Mouse (Mus musculus) embryonic fibroblast, embryonic 13.5 days (primary cell): Measurements from ENCODE around the gene Arid4b. TPM values are rescaled to one million over a fixed set of nuclear protein-coding genes. Genes with fewer than 3 reads are reported as not detected.

Experiments used
- H3K27ac ChIP-seq: 2 replicates; pipeline ENCODE4 v1.5.1; 2012; ENCODE audit warnings: low read length, control low read depth, inconsistent platforms; ENCODE audit not compliant: insufficient read depth
- H3K4me1 ChIP-seq: 2 replicates; pipeline ENCODE4 v1.6.1; 2011; ENCODE audit warnings: low read length; ENCODE audit not compliant: control insufficient read depth, insufficient read depth
- H3K4me3 ChIP-seq: 2 replicates; pipeline ENCODE4 v1.5.1; 2011; ENCODE audit warnings: mild to moderate bottlenecking, control low read depth, low read length; ENCODE audit not compliant: insufficient read depth
- CTCF ChIP-seq: IDR thresholded peaks from 2 replicates; pipeline ENCODE4 v1.5.1; 2011; ENCODE audit warnings: mild to moderate bottlenecking, control low read depth, low read length, moderate library complexity, borderline replicate concordance; ENCODE audit not compliant: insufficient read depth
- POLR2A ChIP-seq: IDR thresholded peaks from 2 replicates; pipeline ENCODE4 v1.6.1; 2011; ENCODE audit warnings: low read depth, mild to moderate bottlenecking, control low read depth, low read length, moderate library complexity
- polyA plus RNA-seq: library from polyadenylated mRNA; stranded (reverse); fragments of >200 nt; gene quantifications from 2 replicates; pipeline ENCODE4 v1.2.4, GENCODE M21; 2011; ENCODE audit warnings: low read depth; ENCODE audit not compliant: missing spikeins, insufficient read length

The Arid4b gene
- polyA plus RNA-seq, 1 experiment: 41.9 TPM

- TF ChIP-seq POLR2A: no peak
- TF ChIP-seq CTCF: no peak
- no peak overlapping the region for H3K27ac ChIP-seq
- no peaks in the 10 kb centered on the region for H3K4me1 ChIP-seq
- no peak overlapping the region for H3K4me3 ChIP-seq
Measured at GRCm38 (mm10) chr13:14074371-14074770, 11.3 kb downstream of the Arid4b start.

- TF ChIP-seq CTCF (no peak), POLR2A (no peak)
- H3K27ac ChIP-seq: no peak overlapping the region
- no peaks in the 10 kb centered on the region for H3K4me1 ChIP-seq
- no peak overlapping the region for H3K4me3 ChIP-seq
Measured at GRCm38 (mm10) chr13:14075326-14075725, 12.3 kb downstream of the Arid4b start.

- no peak overlapping the region for H3K27ac ChIP-seq
- no peak overlapping the region for H3K4me3 ChIP-seq
- H3K4me1 ChIP-seq: no peaks in the 10 kb centered on the region
- TF ChIP-seq CTCF: no peak
- TF ChIP-seq POLR2A: no peak
Measured at GRCm38 (mm10) chr13:14088669-14089068, 25.6 kb downstream of the Arid4b start.

GRCm38 (mm10) chr13:14103026-14103425 is 40.0 kb downstream of the Arid4b start:
- Histone ChIP-seq H3K4me3 (no peak overlapping the region), H3K4me1 (no peaks in the 10 kb centered on the region), H3K27ac (no peak overlapping the region)
- TF ChIP-seq CTCF (no peak), POLR2A (no peak)

GRCm38 (mm10) chr13:14110154-14110873 is 47.3 kb downstream of the Arid4b start:
- Histone ChIP-seq H3K4me3 (no peak overlapping the region), H3K27ac (no peak overlapping the region), H3K4me1 (no peaks in the 10 kb centered on the region)
- no peak for TF ChIP-seq POLR2A
- TF ChIP-seq CTCF: no peak

- H3K4me3 ChIP-seq: no peak overlapping the region
- no peak for TF ChIP-seq CTCF
- no peak for TF ChIP-seq POLR2A
- no peak overlapping the region for H3K27ac ChIP-seq
- no peaks in the 10 kb centered on the region for H3K4me1 ChIP-seq
Measured at GRCm38 (mm10) chr13:14111146-14111545, 48.1 kb downstream of the Arid4b start.

GRCm38 (mm10) chr13:14113746-14114528 is 50.9 kb downstream of the Arid4b start:
- Histone ChIP-seq H3K27ac (no peak overlapping the region), H3K4me3 (no peak overlapping the region), H3K4me1 (no peaks in the 10 kb centered on the region)
- TF ChIP-seq CTCF (no peak), POLR2A (no peak)

GRCm38 (mm10) chr13:14115805-14116204 is 52.8 kb downstream of the Arid4b start:
- H3K27ac ChIP-seq: no peak overlapping the region

GRCm38 (mm10) chr13:14131651-14132050 is 68.6 kb downstream of the Arid4b start:
- H3K27ac ChIP-seq: no peak overlapping the region
- no peaks in the 10 kb centered on the region for H3K4me1 ChIP-seq
- no peak overlapping the region for H3K4me3 ChIP-seq
- TF ChIP-seq POLR2A: no peak
- TF ChIP-seq CTCF: no peak

More at GRCm38 (mm10) chr13:14115805-14116204, 52.8 kb downstream of the Arid4b start:
- H3K4me3 ChIP-seq: no peak overlapping the region
- H3K4me1 ChIP-seq: no peaks in the 10 kb centered on the region
- TF ChIP-seq POLR2A (no peak), CTCF (no peak)
